Mouse (Mus musculus) WW6 (cell line): ENCODE measurements at regions not wholly inside any gene's neighbourhood (a gene's known extent, or its start where the extent isn't known, plus 50 kb on each side); places are given as distances from the start of the nearest gene placed in this dataset.

ENCODE experiments used
- DNase-seq: peaks from one replicate; pipeline ENCODE4 v3.0.0-alpha.2; 2013; ENCODE audit warnings: low read depth, low spot score

- no peak for DNase-seq
Measured at GRCm38 (mm10) chr11:19456577-19456976, 437.8 kb upstream of the Meis1 start.

- DNase-seq, result no peak
Measured at GRCm38 (mm10) chr11:19463730-19464358, 445.1 kb upstream of the Meis1 start.

- no peak for DNase-seq
Measured at GRCm38 (mm10) chr11:19468373-19468772, 449.6 kb upstream of the Meis1 start.

- no peak for DNase-seq
Measured at GRCm38 (mm10) chr11:19468803-19469202, 450.0 kb upstream of the Meis1 start.

GRCm38 (mm10) chr11:19470648-19471341 is 452.0 kb upstream of the Meis1 start:
- DNase-seq, result no peak

- DNase-seq, result no peak
Measured at GRCm38 (mm10) chr11:19475068-19475786, 448.9 kb upstream of the Spred2 start.

- no peak for DNase-seq
Measured at GRCm38 (mm10) chr11:19493089-19493756, 431.0 kb upstream of the Spred2 start.

GRCm38 (mm10) chr11:19521721-19522120 is 402.5 kb upstream of the Spred2 start:
- DNase-seq, result no peak

- DNase-seq, result no peak
Measured at GRCm38 (mm10) chr11:19523853-19524487, 400.2 kb upstream of the Spred2 start.

- no peak for DNase-seq
Measured at GRCm38 (mm10) chr11:19529126-19529525, 395.0 kb upstream of the Spred2 start.

- DNase-seq, result no peak
Measured at GRCm38 (mm10) chr11:19530652-19531051, 393.5 kb upstream of the Spred2 start.

- no peak for DNase-seq
Measured at GRCm38 (mm10) chr11:19531255-19532003, 392.7 kb upstream of the Spred2 start.

- DNase-seq, result no peak
Measured at GRCm38 (mm10) chr11:19532867-19533266, 391.3 kb upstream of the Spred2 start.

GRCm38 (mm10) chr11:19533701-19534100 is 390.5 kb upstream of the Spred2 start:
- no peak for DNase-seq

GRCm38 (mm10) chr11:19535215-19535614 is 389.0 kb upstream of the Spred2 start:
- no peak for DNase-seq

GRCm38 (mm10) chr11:19546226-19546625 is 377.9 kb upstream of the Spred2 start:
- no peak for DNase-seq

- no peak for DNase-seq
Measured at GRCm38 (mm10) chr11:19554316-19554946, 369.7 kb upstream of the Spred2 start.

- no peak for DNase-seq
Measured at GRCm38 (mm10) chr11:19554947-19555770, 369.0 kb upstream of the Spred2 start.

GRCm38 (mm10) chr11:19560452-19560851 is 363.7 kb upstream of the Spred2 start:
- DNase-seq, result no peak

GRCm38 (mm10) chr11:19562668-19563067 is 361.5 kb upstream of the Spred2 start:
- no peak for DNase-seq
